Mouse (Mus musculus): ENCODE measurements around the gene Rbm33. TPM values are rescaled to one million over a fixed set of nuclear protein-coding genes. Genes with fewer than 3 reads are reported as not detected.

Rbm33 gene
- polyA plus RNA-seq, 1 experiment from 2014 or later, result 10.0 TPM

DNA sequence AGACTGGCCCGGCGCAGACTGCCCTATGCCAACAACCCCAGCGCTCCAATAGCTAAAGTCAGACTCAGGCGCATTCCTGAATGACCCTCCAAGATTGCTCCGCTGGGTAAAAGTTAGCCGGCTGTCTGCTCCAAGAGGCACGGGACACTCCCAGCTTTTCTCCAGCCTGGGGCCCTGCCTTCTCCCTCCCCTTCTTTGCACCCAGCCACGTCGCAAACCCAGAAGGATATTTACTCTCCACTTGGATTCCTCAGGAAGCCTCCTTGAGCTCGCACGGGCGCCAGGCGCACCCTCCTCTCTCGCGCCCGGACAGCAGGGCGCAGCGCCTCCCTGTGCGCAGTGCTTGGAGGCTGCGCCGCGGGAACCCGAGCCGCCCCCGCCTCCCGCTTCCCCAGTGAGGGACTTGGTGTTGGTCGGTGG lies 141.9 kb downstream of the Rbm33 start:
- WGBS, result under 1% methylated on average over 27 of the region's 27 CpGs
- Histone ChIP-seq H3K36me3 (no peaks in the 10 kb centered on the region), H3K9me3 (no peaks in the 10 kb centered on the region), H3K4me1 (replicated peaks) (peaks cover 25% of the 10 kb centered on the region; the same call in 1 of the 2 replicates), H3K4me3 (replicated peaks) (peak overlapping the region; percentile 35), H3K27ac (peak overlapping the region; percentile 51), H3K27me3 (replicated peaks) (peaks cover 76% of the 10 kb centered on the region), H3K9ac (peak overlapping the region; percentile 14; the same call in 1 of the 2 replicates), H3K4me2 (replicated peaks) (peak overlapping the region; percentile 79)
- ATAC-seq, result peak; percentile 57

DNA sequence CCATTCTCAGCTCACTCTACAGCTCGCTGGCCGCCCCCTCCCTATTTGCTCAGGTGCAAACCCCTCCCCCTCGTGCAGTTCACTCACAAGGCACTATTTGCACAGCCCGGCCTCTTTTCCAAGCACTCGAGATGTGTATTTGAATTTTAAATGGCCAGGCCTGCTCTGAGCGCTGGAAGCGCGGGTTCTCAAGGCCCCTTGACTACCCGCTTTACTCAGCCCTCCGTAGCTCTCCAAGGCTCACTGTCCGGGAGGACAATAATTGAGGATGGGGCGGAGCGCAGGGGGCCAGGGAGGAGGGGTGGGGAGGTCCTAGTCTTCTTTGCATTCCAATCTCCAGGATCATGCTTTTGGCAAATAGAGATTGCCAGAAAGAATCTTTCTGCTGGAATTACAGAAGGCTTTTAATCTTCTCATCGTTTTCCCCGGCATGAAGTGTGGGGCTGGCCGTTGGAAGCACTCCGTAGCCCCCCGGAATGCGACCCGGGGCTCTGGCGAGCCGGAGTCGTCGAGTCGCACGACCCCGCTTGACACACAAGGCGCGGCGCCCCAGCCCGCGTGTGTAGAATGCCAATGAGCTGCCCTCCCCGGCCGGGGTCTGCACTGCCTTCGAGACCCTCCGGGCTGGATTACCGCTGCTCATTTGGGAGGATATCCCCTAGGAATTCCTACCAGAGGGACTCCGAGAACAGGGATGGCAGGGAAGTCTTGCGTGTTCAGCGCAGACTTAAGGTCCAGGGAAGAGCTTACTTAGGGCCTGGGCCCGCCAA lies 142.7 kb downstream of the Rbm33 start:
- peak; percentile 8; the same call in 1 of the 2 replicates for ATAC-seq
- peak overlapping the region; percentile 35 for H3K4me3 ChIP-seq (replicated peaks)
- 2% methylated on average over 41 of the region's 41 CpGs for WGBS
- H3K4me1 ChIP-seq (replicated peaks), result peaks cover 25% of the 10 kb centered on the region; the same call in 1 of the 2 replicates
- H3K9ac ChIP-seq, result peak overlapping the region; percentile 13
- no peaks in the 10 kb centered on the region for H3K9me3 ChIP-seq
- H3K4me2 ChIP-seq (replicated peaks), result peak overlapping the region; percentile 79
- peaks cover 83% of the 10 kb centered on the region for H3K27me3 ChIP-seq (replicated peaks)
- H3K36me3 ChIP-seq, result no peaks in the 10 kb centered on the region
- peak overlapping the region; percentile 51; the same call in 1 of the 2 replicates for H3K27ac ChIP-seq

DNA sequence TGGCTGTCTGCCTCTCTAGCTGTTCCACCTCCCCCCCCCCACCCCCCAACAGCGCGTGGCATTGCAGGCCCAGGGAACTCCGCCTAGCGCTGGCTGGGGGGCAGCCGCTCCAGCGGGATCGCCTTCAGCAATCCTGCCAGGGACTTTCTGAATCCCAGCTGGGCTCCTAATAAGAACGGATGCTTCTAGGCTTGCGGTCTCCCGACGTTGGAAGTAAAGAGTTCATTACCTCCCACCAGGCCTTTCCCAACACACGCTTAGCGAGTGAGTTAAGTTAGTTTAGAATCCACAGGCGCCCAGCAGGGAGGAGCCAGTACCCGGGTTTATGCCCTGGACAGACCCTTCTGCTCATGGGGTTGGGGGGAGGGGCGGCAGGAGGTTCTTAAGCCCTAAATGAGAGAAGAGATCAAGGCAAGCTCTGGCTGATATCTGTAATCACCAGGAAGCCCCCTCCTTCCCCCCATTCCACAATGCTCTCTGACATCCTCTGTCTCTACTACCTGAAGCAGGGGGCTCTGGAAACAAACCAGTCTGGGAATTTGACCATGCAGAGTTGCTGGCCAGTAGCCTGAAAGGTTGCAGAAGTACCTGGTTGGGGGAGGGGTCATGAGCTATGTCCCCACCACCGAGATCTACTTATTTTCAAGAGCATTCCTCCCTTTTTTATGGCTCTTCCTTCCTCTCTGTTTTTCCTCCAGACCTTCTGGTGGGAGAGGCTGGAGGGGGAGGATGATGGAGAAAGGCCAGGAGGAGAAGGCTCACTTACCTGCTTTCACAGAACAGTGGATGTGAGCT lies 143.8 kb downstream of the Rbm33 start:
- no peaks in the 10 kb centered on the region for H3K36me3 ChIP-seq
- H3K27ac ChIP-seq, result peak overlapping the region; percentile 32; the same call in 1 of the 2 replicates
- no peak overlapping the region for H3K9ac ChIP-seq
- peaks cover 90% of the 10 kb centered on the region for H3K27me3 ChIP-seq (replicated peaks)
- ATAC-seq, result no peak
- H3K4me1 ChIP-seq (replicated peaks), result peaks cover 29% of the 10 kb centered on the region
- under 1% methylated on average over 17 of the region's 17 CpGs for WGBS
- peak overlapping the region; percentile 52; the same call in 1 of the 2 replicates for H3K4me3 ChIP-seq (replicated peaks)
- H3K4me2 ChIP-seq (replicated peaks), result peak overlapping the region; percentile 79
- H3K9me3 ChIP-seq, result no peaks in the 10 kb centered on the region

DNA sequence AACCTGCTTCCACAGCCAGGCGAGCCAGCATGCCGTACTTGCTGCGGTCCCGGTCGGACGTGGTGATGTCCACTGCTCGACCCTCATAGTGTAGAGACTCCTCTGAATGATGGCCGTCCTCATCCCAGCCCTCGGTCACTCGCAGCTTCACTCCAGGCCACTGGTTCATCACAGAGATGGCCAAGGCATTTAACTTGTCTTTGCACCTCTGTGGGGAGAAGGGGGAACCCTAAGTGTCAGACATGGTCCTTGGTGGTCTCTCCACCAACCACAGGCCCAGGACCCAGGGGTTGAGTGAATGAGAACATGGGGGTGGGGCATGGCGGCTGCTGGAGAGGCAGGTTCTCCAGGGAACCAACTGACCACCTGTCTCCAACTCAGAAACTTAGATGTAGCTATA lies 144.5 kb downstream of the Rbm33 start:
- peaks cover 90% of the 10 kb centered on the region for H3K27me3 ChIP-seq (replicated peaks)
- H3K9me3 ChIP-seq, result no peaks in the 10 kb centered on the region
- peaks cover 29% of the 10 kb centered on the region for H3K4me1 ChIP-seq (replicated peaks)
- peak overlapping the region; percentile 52; the same call in 1 of the 2 replicates for H3K4me3 ChIP-seq (replicated peaks)
- peak overlapping the region; percentile 79 for H3K4me2 ChIP-seq (replicated peaks)
- WGBS, result 21% methylated on average over 11 of the region's 11 CpGs
- ATAC-seq, result no peak
- peak overlapping the region; percentile 32; the same call in 1 of the 2 replicates for H3K9ac ChIP-seq
- H3K27ac ChIP-seq, result peak overlapping the region; percentile 32; the same call in 1 of the 2 replicates
- no peaks in the 10 kb centered on the region for H3K36me3 ChIP-seq

DNA sequence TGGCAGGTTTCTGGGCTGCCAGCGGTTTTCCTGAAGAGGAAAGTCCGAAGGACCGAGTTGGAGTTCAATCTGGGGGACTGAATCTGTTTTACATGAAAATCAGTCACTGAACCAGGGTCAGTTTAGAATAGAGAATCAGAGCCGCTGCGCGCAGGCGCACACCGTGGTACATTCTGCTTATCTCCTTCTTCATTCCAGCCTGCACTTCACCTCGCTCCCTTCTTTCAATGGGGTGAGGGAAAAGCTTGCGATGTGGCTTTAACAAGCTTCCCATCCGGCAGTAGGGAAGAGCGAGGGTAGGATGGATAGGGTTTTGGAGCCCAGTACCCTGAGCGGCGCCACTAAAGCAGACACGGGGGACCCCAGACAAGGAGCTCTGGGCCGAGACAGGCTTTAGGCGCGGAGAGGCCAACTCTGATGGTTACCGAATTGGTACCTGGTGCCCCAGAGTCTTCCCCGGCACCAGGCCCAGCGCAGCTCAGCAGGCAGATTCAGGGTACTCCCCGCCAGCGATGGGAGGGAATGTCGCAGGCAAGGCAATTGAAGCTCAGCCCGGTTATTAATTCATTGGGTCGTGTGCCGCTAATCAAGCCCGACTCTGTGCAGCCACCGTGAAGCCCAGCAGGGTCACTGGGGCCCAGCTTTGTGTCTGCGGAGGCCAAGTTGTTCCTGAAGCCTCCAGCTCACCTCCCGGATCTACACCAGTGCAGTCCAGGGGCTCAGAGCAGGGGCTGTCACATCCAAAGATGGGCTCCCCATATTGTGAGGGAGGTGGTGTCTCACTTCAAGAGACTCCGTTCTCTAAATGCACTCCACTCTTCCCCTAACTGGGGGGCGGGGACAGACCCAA lies 146.0 kb downstream of the Rbm33 start:
- Histone ChIP-seq H3K9ac (peak overlapping the region; percentile 59), H3K36me3 (no peaks in the 10 kb centered on the region), H3K4me2 (replicated peaks) (peak overlapping the region; percentile 79), H3K4me1 (replicated peaks) (peaks cover 26% of the 10 kb centered on the region), H3K9me3 (no peaks in the 10 kb centered on the region), H3K27ac (peak overlapping the region; percentile 78), H3K27me3 (replicated peaks) (peaks cover 97% of the 10 kb centered on the region), H3K4me3 (replicated peaks) (peak overlapping the region; percentile 52)
- 2% methylated on average over 33 of the region's 33 CpGs for WGBS
- no peak for ATAC-seq

DNA sequence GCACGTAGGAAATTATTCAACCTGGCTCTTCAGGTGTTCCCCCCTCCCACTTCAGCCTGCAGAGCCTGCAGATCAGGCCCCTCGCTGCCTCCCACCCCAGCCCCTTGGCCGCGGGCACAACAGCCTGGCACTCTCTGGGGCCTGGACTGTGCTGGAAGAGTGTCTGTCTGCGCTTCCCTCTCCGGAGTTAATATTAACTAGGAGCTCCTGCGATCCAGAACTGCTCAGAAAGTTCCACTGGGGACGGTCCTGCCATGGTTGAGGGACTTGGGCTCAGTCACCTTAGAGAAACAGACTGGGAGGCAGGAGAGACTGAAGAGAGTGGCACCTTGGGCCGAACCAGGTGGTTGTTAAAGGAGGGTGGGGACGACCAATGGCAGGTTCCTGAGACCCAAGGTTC lies 146.7 kb downstream of the Rbm33 start:
- H3K9ac ChIP-seq, result peak overlapping the region; percentile 59

DNA sequence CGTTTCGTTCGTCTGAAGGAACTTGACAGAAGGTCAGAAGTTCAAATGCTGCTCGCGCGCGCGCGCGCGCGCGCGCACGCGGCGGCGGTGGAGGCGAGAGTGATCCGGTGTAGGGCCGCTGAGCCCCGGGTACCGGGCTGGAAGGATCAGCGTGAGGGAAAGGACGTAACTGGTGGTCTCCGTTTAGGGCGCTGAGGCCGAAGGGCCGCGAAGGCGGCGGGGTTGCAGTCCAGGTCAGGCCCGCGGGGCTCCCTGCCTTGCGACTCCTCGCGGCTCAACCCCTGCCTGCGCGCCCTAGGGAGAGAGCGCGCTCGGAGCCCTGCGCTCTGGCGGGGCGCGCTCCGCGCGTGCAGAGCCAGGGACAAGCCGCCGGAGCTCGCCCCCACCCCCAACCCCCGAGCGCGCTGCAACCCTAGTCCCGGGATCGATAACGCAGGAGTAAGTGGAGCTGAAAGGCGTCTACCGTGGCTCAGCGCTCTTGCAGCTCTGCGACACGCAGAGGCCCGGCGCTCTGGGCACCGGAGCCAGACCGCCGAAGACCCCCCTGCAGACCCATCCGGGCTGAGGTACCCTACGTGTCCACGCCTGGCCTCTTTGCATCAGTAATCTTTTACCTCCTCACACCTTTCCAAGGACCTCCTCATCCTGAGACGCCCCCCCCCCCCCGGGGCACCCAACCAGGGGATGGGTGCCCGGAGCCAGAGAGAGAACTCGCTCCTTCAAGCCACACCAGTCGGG lies 147.6 kb downstream of the Rbm33 start:
- H3K4me2 ChIP-seq (replicated peaks), result peak overlapping the region; percentile 79
- peak; percentile 32 for ATAC-seq
- peaks cover 94% of the 10 kb centered on the region for H3K27me3 ChIP-seq (replicated peaks)
- peak overlapping the region; percentile 52 for H3K4me3 ChIP-seq (replicated peaks)
- peak overlapping the region; percentile 59 for H3K9ac ChIP-seq
- no peaks in the 10 kb centered on the region for H3K9me3 ChIP-seq
- H3K4me1 ChIP-seq (replicated peaks), result peaks cover 15% of the 10 kb centered on the region; the same call in 1 of the 2 replicates
- no peaks in the 10 kb centered on the region for H3K36me3 ChIP-seq
- peak overlapping the region; percentile 78 for H3K27ac ChIP-seq
- WGBS, result under 1% methylated on average over 76 of the region's 76 CpGs

More for the DNA sequence above, 146.7 kb downstream of the Rbm33 start:
- Histone ChIP-seq H3K36me3 (no peaks in the 10 kb centered on the region), H3K4me2 (replicated peaks) (peak overlapping the region; percentile 79), H3K27me3 (replicated peaks) (peaks cover 96% of the 10 kb centered on the region), H3K4me3 (replicated peaks) (peak overlapping the region; percentile 52), H3K27ac (peak overlapping the region; percentile 78), H3K4me1 (replicated peaks) (peaks cover 22% of the 10 kb centered on the region; the same call in 1 of the 2 replicates), H3K9me3 (no peaks in the 10 kb centered on the region)
- 2% methylated on average over 10 of the region's 10 CpGs for WGBS
- ATAC-seq, result peak; percentile 52

DNA sequence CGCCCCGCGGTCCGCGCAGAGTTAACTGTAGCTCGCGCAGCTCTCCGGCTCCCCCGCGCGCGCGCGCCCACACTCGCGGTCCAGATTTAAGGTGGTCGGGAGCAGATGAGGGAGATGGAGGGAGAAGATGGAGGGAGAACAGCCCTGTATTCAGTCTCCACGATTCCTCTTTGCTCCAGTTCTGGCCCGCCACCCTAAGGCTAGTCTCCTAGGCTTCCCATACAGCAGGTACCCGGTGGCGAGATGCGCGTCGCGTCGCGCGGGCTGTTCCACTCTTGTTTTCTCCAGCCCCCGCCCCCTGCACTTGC lies 148.1 kb downstream of the Rbm33 start:
- Histone ChIP-seq H3K27me3 (replicated peaks) (peaks cover 88% of the 10 kb centered on the region), H3K4me2 (replicated peaks) (peak overlapping the region; percentile 79), H3K9ac (peak overlapping the region; percentile 59), H3K27ac (peak overlapping the region; percentile 78), H3K36me3 (no peaks in the 10 kb centered on the region), H3K4me3 (replicated peaks) (peak overlapping the region; percentile 52), H3K9me3 (no peaks in the 10 kb centered on the region), H3K4me1 (replicated peaks) (peaks cover 11% of the 10 kb centered on the region; the same call in 1 of the 2 replicates)
- WGBS, result under 1% methylated on average over 29 of the region's 29 CpGs
- ATAC-seq, result no peak

DNA sequence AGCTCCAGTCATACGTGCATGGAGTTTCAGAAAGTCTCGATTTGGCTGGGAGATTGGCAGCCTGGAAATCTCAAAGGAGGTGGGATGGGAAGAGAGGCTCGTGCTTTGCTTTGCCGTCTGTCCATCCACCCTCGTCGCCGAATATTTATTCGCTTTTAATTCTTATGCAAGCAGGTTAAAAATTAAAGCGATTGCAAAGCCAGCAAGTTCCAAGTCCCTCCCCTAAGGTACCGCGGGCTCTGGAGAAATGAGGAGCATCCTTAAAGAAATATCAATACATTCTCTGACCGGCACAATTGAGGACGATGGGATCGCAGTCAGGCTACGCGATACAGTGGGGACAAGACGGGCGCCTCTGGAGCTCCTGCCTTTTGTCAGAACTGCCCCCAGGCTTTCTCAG lies 148.6 kb downstream of the Rbm33 start:
- H3K9ac ChIP-seq, result peak overlapping the region; percentile 59
- H3K9me3 ChIP-seq, result no peaks in the 10 kb centered on the region
- peak overlapping the region; percentile 52 for H3K4me3 ChIP-seq (replicated peaks)
- H3K4me2 ChIP-seq (replicated peaks), result peak overlapping the region; percentile 79
- H3K36me3 ChIP-seq, result no peaks in the 10 kb centered on the region
- peaks cover 84% of the 10 kb centered on the region for H3K27me3 ChIP-seq (replicated peaks)
- WGBS, result under 1% methylated on average over 18 of the region's 18 CpGs
- H3K27ac ChIP-seq, result peak overlapping the region; percentile 71; the same call in 1 of the 2 replicates
- H3K4me1 ChIP-seq (replicated peaks), result peaks cover 8% of the 10 kb centered on the region; the same call in 1 of the 2 replicates
- no peak for ATAC-seq

DNA sequence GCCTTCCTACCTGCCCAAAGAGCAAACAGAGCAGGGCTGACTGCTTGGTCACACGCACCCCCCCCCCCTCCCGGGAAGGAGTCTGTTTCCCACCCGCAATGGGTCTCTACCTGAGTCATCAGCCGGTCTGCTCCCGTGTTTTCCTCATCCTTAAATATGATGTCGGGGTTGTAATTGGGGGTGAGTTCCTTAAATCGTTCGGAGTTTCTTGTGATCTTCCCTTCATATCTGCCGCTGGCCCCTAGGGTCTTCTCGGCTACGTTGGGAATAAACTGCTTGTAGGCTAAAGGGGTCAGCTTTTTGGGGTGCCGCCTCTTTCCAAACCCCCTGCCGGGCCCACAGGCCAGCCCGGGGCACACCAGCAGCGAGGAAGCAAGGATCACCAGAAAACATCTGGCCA lies 149.4 kb downstream of the Rbm33 start:
- Histone ChIP-seq H3K4me1 (replicated peaks) (peaks cover 7% of the 10 kb centered on the region; the same call in 1 of the 2 replicates), H3K9ac (peak overlapping the region; percentile 59), H3K4me3 (replicated peaks) (peak overlapping the region; percentile 52), H3K4me2 (replicated peaks) (peak overlapping the region; percentile 79), H3K27me3 (replicated peaks) (peaks cover 76% of the 10 kb centered on the region), H3K9me3 (no peaks in the 10 kb centered on the region), H3K27ac (peak overlapping the region; percentile 71), H3K36me3 (no peaks in the 10 kb centered on the region)
- under 1% methylated on average over 15 of the region's 15 CpGs for WGBS
- ATAC-seq, result no peak

DNA sequence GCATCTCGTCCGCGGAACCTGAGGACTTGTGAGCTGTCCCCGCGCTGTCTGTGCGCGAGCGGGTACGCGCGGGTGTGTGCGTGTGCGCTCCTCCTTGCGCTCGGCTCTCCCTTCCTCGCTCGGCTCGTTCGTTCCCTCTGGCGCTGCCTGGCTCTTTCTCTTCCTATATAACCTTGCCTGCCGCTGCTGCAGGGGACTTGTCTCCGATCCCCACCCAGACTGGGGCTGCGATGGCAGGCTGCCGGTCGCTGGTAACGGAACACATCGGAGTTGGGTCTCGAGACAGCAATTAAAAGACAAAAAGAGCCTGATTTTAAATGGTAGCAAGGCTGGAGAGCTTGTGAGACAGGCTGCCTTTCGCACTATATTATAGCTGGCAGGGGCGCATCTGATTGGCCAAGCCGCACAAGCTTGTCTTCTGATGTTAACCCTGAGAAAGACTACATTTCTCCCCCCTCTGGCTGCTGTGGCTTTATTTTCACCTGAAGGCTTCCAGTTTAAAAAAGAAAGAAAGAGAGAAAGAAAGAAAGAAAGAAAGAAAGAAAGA lies 149.9 kb downstream of the Rbm33 start, which contains the start of gene Shh:
Shh (minus strand) TSS at position 497 of the 547 bp plus-strand sequence.
- peaks cover 7% of the 10 kb centered on the region; the same call in 1 of the 2 replicates for H3K4me1 ChIP-seq (replicated peaks)
- H3K9me3 ChIP-seq, result no peaks in the 10 kb centered on the region
- no peaks in the 10 kb centered on the region for H3K36me3 ChIP-seq
- H3K4me2 ChIP-seq (replicated peaks), result peak within 1 kb of the TSS; percentile 79
- ATAC-seq, result no peak
- peak within 1 kb of the TSS; percentile 52 for H3K4me3 ChIP-seq (replicated peaks)
- WGBS, result 1% methylated on average over 30 of the region's 31 CpGs
- peaks cover 71% of the 10 kb centered on the region for H3K27me3 ChIP-seq (replicated peaks)
- H3K9ac ChIP-seq, result peak within 1 kb of the TSS; percentile 59
- peak within 1 kb of the TSS; percentile 71 for H3K27ac ChIP-seq
